Mouse (Mus musculus) cerebellum, adult 9-10 months (tissue): ENCODE data around the gene Rps27a.
"Not testable (repeated sequence)": the region's sequence is repeated elsewhere in the genome, so short reads cannot be mapped to it uniquely, and the experiment has no call there.

Experiments used
- DNase-seq: peaks from one replicate; pipeline ENCODE4 v3.0.0; 2022

Rps27a gene

GRCm38 (mm10) chr11:29547752-29548503, at the start of gene Rps27a, which contains the start of gene Clhc1:
TSS of gene Rps27a (minus strand) at chr11:29548109.
TSS of gene Clhc1 (plus strand) at chr11:29547950.
- peak; percentile 95 for DNase-seq

GRCm38 (mm10) chr11:29597159-29597558, 49.2 kb upstream of the Rps27a start:
- DNase-seq: no peak

GRCm38 (mm10) chr11:29595217-29595616, 47.3 kb upstream of the Rps27a start:
- DNase-seq: no peak

GRCm38 (mm10) chr11:29579610-29580009, 31.7 kb upstream of the Rps27a start:
- DNase-seq: no peak

- DNase-seq: no peak
These were observed 24.7 kb upstream of the Rps27a start for GRCm38 (mm10) chr11:29572656-29573055.

- no peak for DNase-seq
These were observed 23.6 kb upstream of the Rps27a start for GRCm38 (mm10) chr11:29571536-29571935.

- DNase-seq: no peak
These were observed 15.5 kb upstream of the Rps27a start for GRCm38 (mm10) chr11:29563406-29563805.

- no peak for DNase-seq
These were observed 13.1 kb upstream of the Rps27a start for GRCm38 (mm10) chr11:29560990-29561389.

- DNase-seq: no peak
These were observed 12.5 kb upstream of the Rps27a start for GRCm38 (mm10) chr11:29560452-29560851.

GRCm38 (mm10) chr11:29549425-29549778, 1.5 kb upstream of the Rps27a start:
- DNase-seq: peak; percentile 43

GRCm38 (mm10) chr11:29548504-29549424, 855 bp upstream of the Rps27a start:
- DNase-seq: peak; percentile 37

- DNase-seq: no peak
These were observed 609 bp downstream of the Rps27a start for GRCm38 (mm10) chr11:29547249-29547751.

GRCm38 (mm10) chr11:29546762-29547161, 1.1 kb downstream of the Rps27a start:
- no peak for DNase-seq

- DNase-seq: not testable (repeated sequence)
These were observed 1.6 kb downstream of the Rps27a start for GRCm38 (mm10) chr11:29546297-29546696.

- not testable (repeated sequence) for DNase-seq
These were observed 2.7 kb downstream of the Rps27a start for GRCm38 (mm10) chr11:29545150-29545752.

- DNase-seq: no peak
These were observed 3.5 kb downstream of the Rps27a start for GRCm38 (mm10) chr11:29544225-29544945.

- DNase-seq: no peak
These were observed 9.7 kb downstream of the Rps27a start for GRCm38 (mm10) chr11:29538201-29538600.

- DNase-seq: peak; percentile 78
These were observed 21.7 kb downstream of the Rps27a start, which contains the start of gene Mtif2 for GRCm38 (mm10) chr11:29525988-29526794. TSS of gene Mtif2 (plus strand) at chr11:29526408.

- peak; percentile 85 for DNase-seq
These were observed 33.1 kb downstream of the Rps27a start, which contains the start of gene Prorsd1 for GRCm38 (mm10) chr11:29514682-29515412. TSS of gene Prorsd1 (minus strand) at chr11:29515033.

- no peak for DNase-seq
These were observed 33.6 kb downstream of the Rps27a start for GRCm38 (mm10) chr11:29514325-29514681.
